Mouse (Mus musculus) layer of hippocampus, adult 8-10 months (tissue): ENCODE results near the gene Lgals7. TPM values are rescaled to one million over a fixed set of nuclear protein-coding genes. Genes with fewer than 3 reads are reported as not detected.
"Not testable (repeated sequence)": the region's sequence is repeated elsewhere in the genome, so short reads cannot be mapped to it uniquely, and the experiment has no call there.

ENCODE experiments used
- DNase-seq, 2 experiments: peaks; one replicate each; pipeline ENCODE4 v3.0.0; 2022; ENCODE audit warnings: low spot score in 2 of 2
- total RNA-seq, 4 experiments: library from RNA; stranded (reverse); gene quantifications; 2 replicates each; pipeline ENCODE4 v1.2.4; 2022

The Lgals7 gene
- total RNA-seq, 4 experiments from 2014 or later, result not detected

DNA sequence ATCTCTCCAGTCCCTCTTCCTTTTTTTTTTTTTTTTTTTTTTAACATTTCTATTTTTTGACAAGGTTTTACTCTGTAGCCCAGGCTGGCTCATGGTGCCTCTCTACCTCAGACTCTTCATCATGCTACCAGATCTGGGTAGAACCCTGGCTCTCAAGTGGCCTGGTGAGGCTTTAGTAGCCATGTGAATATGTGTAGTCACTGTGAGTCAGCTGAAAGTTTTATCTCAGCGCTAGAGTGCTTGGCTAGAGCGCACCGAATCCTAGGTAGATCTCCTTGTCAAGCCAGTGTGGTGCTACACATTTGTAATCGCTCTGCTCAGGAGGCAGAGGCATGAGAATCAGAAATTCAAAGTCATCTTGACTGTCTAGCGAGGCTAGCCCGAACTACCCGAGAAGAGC, 13.5 kb downstream of the Lgals7 start:
- DNase-seq, result no peak

DNA sequence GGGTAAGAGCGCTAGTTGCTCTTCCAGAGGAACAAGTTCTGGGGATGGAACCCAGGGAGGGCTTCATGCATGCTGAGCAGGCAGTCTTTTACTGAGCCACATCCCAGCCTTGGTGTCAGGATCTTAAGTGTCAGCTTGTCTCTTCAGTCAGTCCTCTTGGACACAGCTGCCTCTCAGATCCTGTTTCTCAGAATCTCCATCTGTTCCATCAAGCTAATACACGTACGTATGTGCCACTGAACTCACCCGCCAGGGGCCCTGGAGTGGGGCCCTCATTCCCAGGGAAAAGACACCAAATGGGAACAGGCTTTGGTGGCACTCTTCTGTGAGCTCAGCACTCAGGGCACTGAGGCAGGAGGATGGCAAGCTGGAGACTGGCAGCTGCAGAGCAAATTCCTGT, 14.2 kb downstream of the Lgals7 start:
- DNase-seq, result no peak

- DNase-seq, result no peak
Measured at GRCm38 (mm10) chr7:28879606-28880005, 16.0 kb downstream of the Lgals7 start.

DNA sequence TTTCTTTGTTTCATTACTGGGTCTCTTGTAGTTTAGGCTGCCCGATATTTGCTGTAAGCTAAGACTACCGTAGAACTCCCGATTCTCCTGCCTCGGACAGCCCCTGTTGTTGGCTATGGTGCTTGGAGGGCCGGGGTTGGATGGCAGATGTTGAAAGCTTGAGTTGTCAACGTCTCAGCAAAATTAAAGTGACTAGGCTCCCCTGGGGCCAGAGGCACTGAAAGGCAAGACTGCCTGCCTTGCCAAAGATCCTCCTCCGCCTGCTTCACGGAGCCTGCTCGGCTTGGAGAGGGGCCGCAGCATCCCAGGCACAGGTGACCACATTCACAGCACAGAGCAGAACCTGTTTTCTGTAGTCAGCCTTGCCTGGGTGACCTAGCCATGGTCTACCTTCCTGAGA, 16.9 kb downstream of the Lgals7 start:
- no peak for DNase-seq

GRCm38 (mm10) chr7:28881199-28881598, 17.5 kb downstream of the Lgals7 start, which contains the start of gene Capn12:
Capn12 (plus strand) TSS chr7:28881422.
- no peak for DNase-seq

DNA sequence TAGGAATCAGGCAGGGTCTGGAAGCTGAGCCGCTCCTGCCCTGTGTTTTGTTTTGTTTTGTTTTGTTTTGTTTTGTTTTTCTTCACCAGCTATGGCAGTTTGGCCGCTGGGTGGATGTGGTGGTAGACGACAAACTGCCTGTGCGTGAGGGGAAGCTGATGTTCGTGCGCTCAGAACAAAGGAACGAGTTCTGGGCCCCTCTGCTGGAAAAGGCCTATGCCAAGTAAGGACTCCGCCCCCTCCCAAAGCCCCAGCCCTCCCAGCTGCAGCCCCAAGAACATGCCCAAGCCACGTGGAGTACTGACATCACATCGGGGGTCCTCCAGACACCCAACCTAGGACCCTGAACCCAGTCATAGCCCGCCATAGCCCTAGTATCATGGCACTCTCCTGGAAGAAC, 19.4 kb downstream of the Lgals7 start:
- DNase-seq, result no peak

GRCm38 (mm10) chr7:28883704-28884103, 20.1 kb downstream of the Lgals7 start:
- not testable (repeated sequence) for DNase-seq

GRCm38 (mm10) chr7:28886486-28886885, 22.8 kb downstream of the Lgals7 start:
- DNase-seq, result no peak

GRCm38 (mm10) chr7:28888701-28889161, 25.1 kb downstream of the Lgals7 start:
- no peak for DNase-seq

DNA sequence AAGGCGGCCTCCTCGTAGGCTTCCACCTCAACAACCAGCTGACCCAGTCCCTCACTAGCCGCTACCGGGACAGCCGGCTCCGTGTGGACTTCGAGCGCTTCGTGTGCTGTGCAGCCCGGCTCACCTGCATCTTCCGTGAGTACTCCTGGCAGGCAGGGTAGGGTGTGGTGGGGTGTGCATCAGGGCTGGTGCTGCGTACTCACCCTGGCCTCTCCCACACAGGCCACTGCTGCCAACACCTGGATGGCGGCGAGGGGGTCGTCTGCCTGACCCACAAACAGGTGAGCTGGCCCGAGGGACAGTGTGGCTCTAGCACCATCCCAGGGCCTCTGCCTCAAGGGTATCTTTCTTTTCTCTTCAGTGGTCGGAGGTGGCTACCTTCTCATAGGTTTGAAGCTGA, 28.9 kb downstream of the Lgals7 start:
- no peak for DNase-seq

DNA sequence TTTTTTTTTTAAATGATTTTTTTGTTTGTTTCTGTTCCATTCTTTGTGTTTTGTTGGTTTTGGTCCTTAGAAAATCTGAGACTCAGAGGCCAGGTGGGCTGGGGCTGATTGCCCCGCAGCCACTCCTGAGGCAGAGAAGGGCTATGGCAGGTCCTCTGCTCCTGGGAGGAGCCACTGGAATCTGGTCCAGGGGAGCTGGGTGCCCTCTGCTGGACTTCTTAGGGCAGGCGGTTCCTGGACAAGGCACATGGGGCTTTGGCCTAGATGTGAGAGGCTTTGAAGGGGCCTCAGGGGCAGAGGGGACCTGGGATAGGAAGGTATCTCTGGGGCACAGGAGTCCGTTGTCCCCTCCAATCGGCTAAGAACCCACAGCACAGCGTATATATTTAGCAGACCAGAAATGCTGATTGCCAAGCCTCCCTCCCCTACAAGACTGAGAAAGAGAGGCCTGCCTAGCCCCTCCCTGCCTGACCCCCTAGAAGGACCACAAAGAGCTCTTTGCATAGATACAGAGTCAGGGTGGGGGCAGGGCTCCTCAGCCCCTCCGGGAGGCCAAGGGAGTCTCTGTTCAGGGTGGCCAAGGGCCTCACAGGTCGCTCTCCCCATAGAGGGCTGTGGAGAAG, 30.1 kb downstream of the Lgals7 start:
- no peak for DNase-seq

DNA sequence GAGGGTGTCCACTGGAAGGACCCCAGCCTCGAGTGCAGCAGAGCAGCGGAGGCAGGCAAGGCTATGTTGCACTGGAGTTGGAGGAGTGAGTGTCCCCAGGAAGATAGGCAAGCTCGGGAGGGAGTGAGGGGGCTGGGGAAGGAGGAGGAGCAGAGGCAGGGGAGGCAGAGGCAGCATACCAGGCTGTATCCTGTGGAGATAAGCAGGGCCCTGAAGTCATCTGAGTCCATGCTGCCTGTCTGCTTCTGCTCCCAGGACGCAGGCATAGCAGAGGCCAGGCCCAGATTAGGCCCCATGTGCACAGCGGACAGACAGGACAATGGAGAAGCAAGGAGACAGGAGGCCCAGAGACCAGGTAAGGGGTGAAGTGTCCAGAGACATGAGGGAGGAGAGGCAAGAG, 31.3 kb downstream of the Lgals7 start:
- no peak for DNase-seq

DNA sequence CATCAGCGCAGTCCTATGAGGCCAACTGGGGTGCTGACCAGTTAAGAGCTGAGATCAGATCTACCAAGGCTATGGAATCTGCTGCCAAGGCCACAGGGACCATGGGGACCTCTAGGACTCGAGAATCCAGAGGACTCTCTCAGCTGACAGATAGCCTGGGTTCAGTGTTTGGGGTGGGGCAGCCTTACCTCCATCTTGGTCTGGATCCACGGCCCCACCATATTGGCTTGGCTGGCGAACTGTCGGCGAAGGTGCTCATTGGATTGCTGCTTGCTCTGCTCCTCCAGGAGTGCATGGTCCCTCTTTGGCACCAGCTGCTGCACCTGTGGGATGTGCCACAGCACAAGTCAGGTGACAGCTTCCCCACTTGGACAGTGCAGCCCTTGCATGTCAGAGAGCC, 34.0 kb downstream of the Lgals7 start:
- DNase-seq, result no peak

- no peak for DNase-seq
Measured at GRCm38 (mm10) chr7:28899972-28900371, 36.3 kb downstream of the Lgals7 start.

DNA sequence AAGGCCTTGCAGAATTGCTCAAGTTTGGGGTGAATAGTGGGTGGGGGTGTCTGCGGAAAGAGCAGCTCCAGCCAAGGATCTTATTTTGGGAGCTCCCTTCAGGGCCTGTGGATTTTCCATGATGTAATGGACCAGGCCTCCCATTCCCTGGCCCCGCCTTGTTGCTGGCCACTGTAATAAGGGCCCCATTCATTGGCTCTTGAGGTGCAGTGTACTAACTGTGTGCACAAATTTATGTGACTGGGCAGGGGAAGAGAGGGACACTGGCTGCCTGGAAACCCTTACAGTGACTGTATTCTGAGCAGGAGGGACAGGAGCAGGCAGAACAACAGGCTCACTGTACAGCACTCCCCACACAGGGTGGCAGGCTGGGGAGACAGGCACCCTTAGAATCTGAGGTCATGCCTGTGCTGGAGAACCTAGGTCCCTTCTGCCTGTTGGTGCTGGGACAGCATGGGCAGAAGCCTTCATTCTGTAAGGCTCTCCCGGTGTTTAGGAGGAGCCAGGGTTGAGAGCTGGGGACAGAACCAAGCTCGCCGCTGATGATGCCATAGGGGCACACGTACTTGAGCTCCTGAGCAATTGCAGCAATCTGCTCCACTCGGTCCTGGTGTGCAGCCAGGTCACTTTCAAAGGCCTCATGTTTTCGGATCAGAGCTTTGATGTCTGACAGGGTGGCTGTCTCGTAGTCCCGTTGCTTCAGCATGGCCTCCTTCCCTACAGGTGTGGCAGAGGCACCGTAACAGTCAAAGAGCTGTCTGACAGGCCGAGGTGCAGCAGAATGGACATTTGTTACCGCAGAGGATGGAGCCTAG, 37.9 kb downstream of the Lgals7 start:
- peak in 1 of 2 experiments; percentile 60 for DNase-seq

DNA sequence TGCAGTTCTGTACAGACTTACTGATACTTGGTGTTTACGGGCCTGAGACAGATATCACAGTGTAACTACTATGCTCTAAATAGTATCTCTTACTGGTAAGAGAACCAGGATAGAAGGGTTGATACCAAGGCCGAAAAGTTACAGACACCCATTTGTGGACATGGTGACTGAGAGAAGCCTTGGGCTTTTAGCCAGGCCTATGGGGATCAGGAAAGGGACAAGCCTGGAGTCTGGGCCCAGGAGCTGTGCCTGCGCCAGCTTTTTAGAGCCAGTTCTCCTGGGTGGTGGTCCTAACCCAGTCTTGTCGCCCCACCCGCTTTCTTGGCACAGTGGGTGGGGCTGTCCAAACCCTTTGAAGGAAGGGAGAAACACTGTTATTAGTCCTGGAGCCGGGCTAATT, 38.5 kb downstream of the Lgals7 start:
- DNase-seq, result no peak

- peak; percentile 59 to 78 for DNase-seq
Measured at GRCm38 (mm10) chr7:28902809-28903208, 39.2 kb downstream of the Lgals7 start.

- peak; percentile 73 to 77 for DNase-seq
Measured at GRCm38 (mm10) chr7:28903778-28904177, 40.1 kb downstream of the Lgals7 start.

GRCm38 (mm10) chr7:28907195-28907594, 43.5 kb downstream of the Lgals7 start:
- no peak for DNase-seq

GRCm38 (mm10) chr7:28911632-28912031, 48.0 kb downstream of the Lgals7 start:
- no peak for DNase-seq

GRCm38 (mm10) chr7:28913171-28913570, 49.5 kb downstream of the Lgals7 start:
- DNase-seq, result no peak
